Mouse (Mus musculus) layer of hippocampus, adult 9-11 months (tissue): ENCODE measurements at regions not wholly inside any gene's neighbourhood (a gene's known extent, or its start where the extent isn't known, plus 50 kb on each side); places are given as distances from the start of the nearest gene placed in this dataset.

ENCODE experiments used
- DNase-seq: peaks from one replicate; pipeline ENCODE4 v3.0.0; 2022

GRCm38 (mm10) chr13:51227836-51228235 lies 57.0 kb downstream of the Nxnl2 start:
- no peak for DNase-seq

- peak; percentile 18 for DNase-seq
Observed at GRCm38 (mm10) chr13:51228862-51229770, 58.3 kb downstream of the Nxnl2 start.

GRCm38 (mm10) chr13:51229862-51230261 lies 59.0 kb downstream of the Nxnl2 start:
- DNase-seq: no peak

- DNase-seq: no peak
Observed at GRCm38 (mm10) chr13:51231586-51231985, 60.8 kb downstream of the Nxnl2 start.

- no peak for DNase-seq
Observed at GRCm38 (mm10) chr13:51247378-51247777, 76.6 kb downstream of the Nxnl2 start.

GRCm38 (mm10) chr13:51253371-51253770 lies 82.5 kb downstream of the Nxnl2 start:
- no peak for DNase-seq

GRCm38 (mm10) chr13:51255688-51256087 lies 84.9 kb downstream of the Nxnl2 start:
- DNase-seq: no peak

GRCm38 (mm10) chr13:51258752-51259721 lies 88.2 kb downstream of the Nxnl2 start:
- DNase-seq: no peak

GRCm38 (mm10) chr13:51261619-51262018 lies 90.8 kb downstream of the Nxnl2 start:
- peak; percentile 46 for DNase-seq

- no peak for DNase-seq
Observed at GRCm38 (mm10) chr13:51272786-51273185, 102.0 kb downstream of the Nxnl2 start.

GRCm38 (mm10) chr13:51274639-51275038 lies 103.8 kb downstream of the Nxnl2 start:
- no peak for DNase-seq

GRCm38 (mm10) chr13:51276601-51277000 lies 105.8 kb downstream of the Nxnl2 start:
- no peak for DNase-seq

- DNase-seq: no peak
Observed at GRCm38 (mm10) chr13:51277515-51277914, 106.7 kb downstream of the Nxnl2 start.

GRCm38 (mm10) chr13:51279642-51280387 lies 109.0 kb downstream of the Nxnl2 start:
- no peak for DNase-seq

GRCm38 (mm10) chr13:51280388-51280753 lies 109.5 kb downstream of the Nxnl2 start:
- DNase-seq: no peak

GRCm38 (mm10) chr13:51284679-51285078 lies 113.9 kb downstream of the Nxnl2 start:
- no peak for DNase-seq

- DNase-seq: no peak
Observed at GRCm38 (mm10) chr13:51289442-51289841, 118.6 kb downstream of the Nxnl2 start.

GRCm38 (mm10) chr13:51290021-51290424 lies 118.4 kb upstream of the S1pr3 start:
- peak; percentile 22 for DNase-seq

- DNase-seq: peak; percentile 24
Observed at GRCm38 (mm10) chr13:51290926-51291325, 117.5 kb upstream of the S1pr3 start.

- DNase-seq: no peak
Observed at GRCm38 (mm10) chr13:51293047-51293446, 115.4 kb upstream of the S1pr3 start.

- DNase-seq: no peak
Observed at GRCm38 (mm10) chr13:51295872-51296271, 112.6 kb upstream of the S1pr3 start.

GRCm38 (mm10) chr13:51297231-51297880 lies 111.1 kb upstream of the S1pr3 start:
- no peak for DNase-seq
